Mouse (Mus musculus) G1E (cell line): ENCODE results near the gene Scrn1. TPM values are rescaled to one million over a fixed set of nuclear protein-coding genes. Genes with fewer than 3 reads are reported as not detected.

Source experiments
- ATAC-seq: 2 replicates; pipeline ENCODE4 v1.8.0; 2016; ENCODE audit warnings: mild to moderate bottlenecking; ENCODE audit not compliant: insufficient number of reproducible peaks, poor library complexity, low FRiP score, severe bottlenecking; ENCODE audit errors: extremely low read depth
- DNase-seq: peaks from one replicate; pipeline ENCODE4 v3.0.0; 2012; ENCODE audit warnings: low spot score
- H3K27me3 ChIP-seq: 2 replicates; pipeline ENCODE4 v1.6.1; 2012; ENCODE audit warnings: mild to moderate bottlenecking, low read length, inconsistent platforms; ENCODE audit not compliant: insufficient read depth
- H3K36me3 ChIP-seq: replicated peaks from 2 replicates; pipeline ENCODE3; 2012; ENCODE audit warnings: mild to moderate bottlenecking, inconsistent platforms
- H3K4me1 ChIP-seq: 2 replicates; pipeline ENCODE4 v1.6.1; 2012; ENCODE audit warnings: low read depth, low read length, inconsistent platforms, mixed read lengths; ENCODE audit not compliant: insufficient read depth
- H3K4me3 ChIP-seq: 2 replicates; pipeline ENCODE4 v1.5.1; 2012; ENCODE audit warnings: low read depth, mild to moderate bottlenecking, inconsistent platforms, low read length, moderate library complexity, mixed read lengths
- H3K9me3 ChIP-seq: replicated peaks from 2 replicates; pipeline ENCODE4 v1.6.1; 2012; ENCODE audit warnings: inconsistent platforms
- CTCF ChIP-seq: IDR thresholded peaks from 2 replicates; pipeline ENCODE4 v1.5.1; 2012; ENCODE audit warnings: low read depth, low read length, inconsistent platforms, mixed read lengths
- GATA1 ChIP-seq: IDR thresholded peaks from 2 replicates; pipeline ENCODE4 v1.6.1; 2012; ENCODE audit warnings: borderline replicate concordance, low read length, inconsistent platforms, mixed read lengths
- GATA2 ChIP-seq: IDR thresholded peaks from 2 replicates; pipeline ENCODE4 v1.6.1; 2012; ENCODE audit warnings: low read depth, low read length, inconsistent platforms, borderline replicate concordance
- POLR2AphosphoS5 ChIP-seq: IDR thresholded peaks from 2 replicates; pipeline ENCODE4 v1.6.1; 2012; ENCODE audit warnings: low read depth, low read length, inconsistent platforms; ENCODE audit not compliant: insufficient replicate concordance
- TAL1 ChIP-seq: conservative IDR thresholded peaks from 2 replicates; pipeline ENCODE4 v1.6.1; 2012; ENCODE audit warnings: low read depth, low read length, inconsistent platforms, mixed read lengths
- polyA plus RNA-seq: library from polyadenylated mRNA; stranded (reverse); fragments of >175 nt; gene quantifications from 2 replicates; pipeline ENCODE4 v1.2.3, GENCODE M21; 2012
- total RNA-seq, 2 experiments: library from RNA; stranded (forward) in 1 of 2; stranded (reverse) in 1 of 2; fragments of 200-1000 nt in 1 of 2; fragments of >200 nt in 1 of 2; fragmentation: Nextera tagmentation in 1 of 2; gene quantifications; 2 replicates each; pipeline ENCODE4 v1.2.3; 2014 to 2017

Scrn1 gene
- total and polyA plus RNA-seq, 3 experiments: 0.55 TPM; not detected in 2

DNA sequence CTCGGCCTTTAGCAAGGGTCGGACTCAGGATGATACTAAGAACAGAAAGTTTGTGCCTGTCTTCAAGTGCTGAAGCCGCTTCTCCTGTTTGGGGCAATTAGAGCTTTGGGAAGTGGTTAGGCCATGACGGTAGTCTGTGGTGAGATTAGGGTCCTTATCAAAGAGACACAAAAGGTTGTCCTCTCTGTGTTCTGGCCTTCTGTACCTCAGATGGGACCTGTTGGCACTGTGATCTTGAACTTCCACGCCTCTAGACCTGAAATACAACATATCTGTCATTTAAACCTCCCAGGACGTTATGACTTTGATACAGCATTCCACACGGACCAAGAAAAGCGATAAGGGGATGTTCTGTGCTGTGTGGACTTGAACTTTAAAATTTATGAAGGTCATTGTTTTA lies 37.6 kb downstream of the Scrn1 start:
- Histone ChIP-seq H3K27me3 (no peaks in the 10 kb centered on the region), H3K4me3 (no peak overlapping the region), H3K4me1 (no peaks in the 10 kb centered on the region), H3K36me3 (no peaks in the 10 kb centered on the region), H3K9me3 (no peaks in the 10 kb centered on the region)
- TF ChIP-seq POLR2AphosphoS5: no peak
- TF ChIP-seq GATA1: no peak
- TF ChIP-seq GATA2: no peak
- TF ChIP-seq CTCF: no peak
- no peak for TF ChIP-seq TAL1
- no peak for DNase-seq
- ATAC-seq: no peak

DNA sequence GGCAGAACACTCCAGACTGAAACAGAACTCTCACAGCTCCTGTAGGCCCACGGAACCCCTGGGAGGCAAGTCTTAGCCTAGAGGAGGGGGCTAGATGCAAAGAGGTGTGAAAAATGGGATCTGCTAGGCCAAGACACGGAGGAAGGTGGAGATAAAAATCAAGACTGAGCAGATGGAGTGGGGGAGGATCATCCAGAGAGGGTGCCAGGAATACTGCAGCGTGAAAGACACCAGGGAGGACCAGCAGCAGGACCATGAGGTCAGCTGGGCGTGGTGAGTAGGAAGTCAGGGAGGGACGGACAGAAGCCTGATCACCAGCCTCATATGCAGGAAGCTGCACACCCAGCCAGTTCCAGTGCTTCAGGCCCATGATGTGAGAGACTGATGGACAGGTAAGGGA lies 47.5 kb downstream of the Scrn1 start:
- TF ChIP-seq GATA1: no peak
- TF ChIP-seq CTCF: no peak
- no peak for TF ChIP-seq TAL1
- no peak for TF ChIP-seq POLR2AphosphoS5
- TF ChIP-seq GATA2: no peak
- Histone ChIP-seq H3K4me3 (no peak overlapping the region), H3K4me1 (no peaks in the 10 kb centered on the region), H3K27me3 (peaks cover 3% of the 10 kb centered on the region; the same call in 1 of the 2 replicates), H3K36me3 (no peaks in the 10 kb centered on the region), H3K9me3 (no peaks in the 10 kb centered on the region)
- DNase-seq (no peak), ATAC-seq (no peak)

DNA sequence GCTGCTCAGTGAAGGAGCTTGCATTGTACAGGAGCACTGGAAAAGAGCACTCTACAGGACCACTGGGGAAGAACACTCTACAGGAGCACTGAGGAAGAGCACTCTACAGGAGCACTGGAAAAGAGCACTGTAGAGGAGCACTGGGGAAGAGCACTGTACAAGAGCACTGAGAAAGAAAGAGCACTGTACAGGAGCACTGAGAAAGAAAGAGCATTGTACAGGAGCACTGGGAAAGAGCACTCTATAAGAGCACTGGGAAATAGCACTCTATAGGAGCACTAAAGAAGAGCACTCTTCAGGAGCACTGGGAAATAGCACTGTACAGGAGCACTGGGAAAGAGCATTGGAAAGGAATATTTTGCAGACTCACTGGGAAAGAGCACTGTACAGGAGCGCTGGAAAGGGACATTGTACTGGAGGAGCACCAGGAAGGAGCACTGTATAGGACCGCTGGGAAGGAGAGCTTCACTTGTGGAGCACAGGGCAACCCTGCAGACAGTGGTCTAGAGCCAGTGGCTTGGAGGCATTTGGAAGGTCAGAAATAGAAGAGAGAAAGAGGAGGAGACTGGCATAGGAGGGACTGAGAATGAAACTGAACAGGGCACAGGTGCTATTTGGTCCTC lies 49.7 kb downstream of the Scrn1 start:
- TF ChIP-seq CTCF: no peak
- no peak for TF ChIP-seq POLR2AphosphoS5
- TF ChIP-seq GATA1: no peak
- TF ChIP-seq GATA2: no peak
- no peak for TF ChIP-seq TAL1
- peaks cover 3% of the 10 kb centered on the region; the same call in 1 of the 2 replicates for H3K27me3 ChIP-seq
- H3K4me1 ChIP-seq: no peaks in the 10 kb centered on the region
- DNase-seq: no peak
- no peaks in the 10 kb centered on the region for H3K9me3 ChIP-seq
- no peak for ATAC-seq
- no peak overlapping the region for H3K4me3 ChIP-seq
- no peaks in the 10 kb centered on the region for H3K36me3 ChIP-seq

DNA sequence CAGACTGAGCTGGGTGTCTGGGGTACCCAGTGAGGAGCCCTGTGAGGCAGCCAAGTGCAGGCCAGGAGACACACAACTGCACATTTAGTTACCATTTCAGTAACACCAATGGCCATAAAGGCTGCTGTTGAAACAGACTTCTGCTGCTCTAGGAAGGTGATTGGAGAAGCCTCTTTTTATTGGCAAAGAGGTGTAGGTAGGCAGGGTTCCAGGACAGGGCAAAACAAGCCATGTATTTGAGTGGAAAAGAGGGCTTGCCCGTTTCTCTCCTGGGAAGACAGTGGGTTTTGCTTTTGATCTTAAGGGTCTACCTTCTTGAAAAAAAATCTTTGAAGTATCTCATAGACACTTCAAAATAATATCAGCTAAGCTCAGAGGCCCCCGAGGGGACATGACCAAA lies 54.0 kb downstream of the Scrn1 start:
- Histone ChIP-seq H3K27me3 (peaks cover 3% of the 10 kb centered on the region; the same call in 1 of the 2 replicates), H3K36me3 (no peaks in the 10 kb centered on the region), H3K4me1 (no peaks in the 10 kb centered on the region), H3K9me3 (no peaks in the 10 kb centered on the region), H3K4me3 (no peak overlapping the region)
- ATAC-seq: no peak
- DNase-seq: no peak
- TF ChIP-seq GATA1 (no peak), GATA2 (no peak), TAL1 (no peak), POLR2AphosphoS5 (no peak), CTCF (no peak)

DNA sequence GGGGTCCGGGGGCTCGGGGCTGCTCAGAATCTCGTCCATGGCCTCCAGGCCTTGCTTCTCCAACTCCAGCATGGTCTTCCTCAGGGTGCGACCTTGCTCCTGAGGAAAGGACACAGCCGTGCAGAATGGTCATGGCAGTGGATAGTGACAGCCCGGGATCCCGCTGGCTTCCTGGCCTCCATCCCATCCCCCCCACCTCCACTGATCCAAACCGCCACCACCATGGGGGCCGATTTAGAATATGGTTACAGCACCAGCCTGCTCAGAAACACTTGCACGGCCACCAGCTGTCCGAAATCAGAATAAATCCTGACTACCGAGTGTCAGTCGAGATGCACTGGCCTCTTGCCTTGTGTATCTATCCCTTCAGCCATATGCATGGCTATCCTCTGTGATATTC lies 57.0 kb downstream of the Scrn1 start:
- no peak for ATAC-seq
- DNase-seq: no peak
- Histone ChIP-seq H3K36me3 (no peaks in the 10 kb centered on the region), H3K9me3 (no peaks in the 10 kb centered on the region), H3K27me3 (peaks cover 3% of the 10 kb centered on the region; the same call in 1 of the 2 replicates), H3K4me3 (no peak overlapping the region), H3K4me1 (no peaks in the 10 kb centered on the region)
- no peak for TF ChIP-seq TAL1
- no peak for TF ChIP-seq GATA2
- TF ChIP-seq CTCF: no peak
- no peak for TF ChIP-seq GATA1
- TF ChIP-seq POLR2AphosphoS5: no peak

DNA sequence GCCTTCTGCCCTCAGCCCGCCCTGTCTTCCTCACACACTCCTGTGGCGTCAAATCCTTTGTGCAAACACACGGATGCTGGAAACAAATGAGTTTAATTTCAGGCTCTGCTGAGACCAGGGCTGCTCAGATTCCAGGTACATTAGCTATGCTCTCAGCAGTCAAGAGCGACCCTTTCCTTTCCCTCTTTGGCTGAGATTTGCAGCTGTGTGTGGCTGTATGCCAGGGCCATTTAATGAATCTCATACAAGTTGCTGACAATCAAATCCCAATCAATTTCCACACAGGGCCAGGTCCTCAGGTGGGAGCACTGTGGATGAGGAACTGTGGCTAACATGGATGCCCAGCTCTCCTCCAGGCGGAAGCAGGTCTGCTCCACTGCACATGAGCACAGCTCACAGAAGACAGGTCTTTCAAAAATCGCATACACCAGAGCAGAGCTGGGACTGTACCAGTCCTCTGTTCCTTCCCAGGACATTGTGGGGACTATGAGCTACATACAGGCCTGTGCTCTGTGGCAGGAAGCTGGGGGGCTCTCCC lies 58.0 kb downstream of the Scrn1 start:
- ATAC-seq: no peak
- H3K9me3 ChIP-seq: no peaks in the 10 kb centered on the region
- no peaks in the 10 kb centered on the region for H3K4me1 ChIP-seq
- no peaks in the 10 kb centered on the region for H3K36me3 ChIP-seq
- DNase-seq: no peak
- H3K27me3 ChIP-seq: no peaks in the 10 kb centered on the region
- no peak overlapping the region for H3K4me3 ChIP-seq
- TF ChIP-seq POLR2AphosphoS5 (no peak), TAL1 (no peak), GATA1 (no peak), GATA2 (no peak), CTCF (no peak)
